Mouse (Mus musculus): ENCODE results near the gene Ipcef1. TPM values are rescaled to one million over a fixed set of nuclear protein-coding genes. Genes with fewer than 3 reads are reported as not detected.

The Ipcef1 gene
- total and polyA plus RNA-seq, 3 experiments: 1.7 to 6.8 (median 4.1) TPM

DNA sequence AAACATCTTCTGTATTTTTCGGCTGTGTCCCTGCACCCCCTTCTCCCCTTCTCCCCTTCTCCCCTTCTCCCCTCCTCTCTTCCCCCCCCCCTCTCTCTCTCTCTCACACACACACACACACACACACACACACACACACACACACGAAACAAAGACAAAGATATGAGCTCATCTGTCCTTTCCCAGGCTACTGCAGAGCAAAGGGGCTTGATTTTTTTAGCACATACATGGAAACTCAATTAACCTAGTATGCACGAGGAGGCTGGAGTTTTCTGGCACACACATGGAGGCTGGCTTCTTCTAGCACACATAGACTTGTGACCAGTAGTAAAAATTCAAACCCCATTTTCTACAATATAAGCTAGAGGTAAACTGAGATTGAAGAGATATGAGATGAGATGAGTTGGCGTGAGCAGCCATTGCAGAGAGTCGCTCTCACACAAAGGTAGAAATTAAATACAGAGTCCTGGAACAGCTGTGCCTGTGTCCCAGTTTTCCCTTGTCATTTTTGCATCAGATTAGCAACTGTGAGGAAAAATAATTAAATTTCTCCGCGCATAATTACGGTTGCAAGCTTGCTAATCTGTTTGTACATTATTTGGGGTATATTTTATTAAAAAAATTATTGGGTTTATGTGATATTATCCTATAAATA lies 84.6 kb downstream of the Ipcef1 start:
- dilution Hi-C loops (cut with MboI; ENCODE audit: extremely low pct_ligation_motif_present, extremely low pct_unique_long_range_greater_than_20kb, low sequenced_read_pairs): no loop called here
- no peak for TF ChIP-seq ZMIZ1 (IDR thresholded peaks at IDR 0.05; ENCODE audit: low read depth, low read length)
- no peak for TF ChIP-seq GABPA (IDR thresholded peaks at IDR 0.05; ENCODE audit: insufficient replicate concordance, low read depth, low read length)
- no peak for TF ChIP-seq HCFC1 (IDR thresholded peaks at IDR 0.05; ENCODE audit: low read depth, low read length)
- TF ChIP-seq ZC3H11A (IDR thresholded peaks at IDR 0.05; ENCODE audit: low read depth, low read length): no peak
- no peak for TF ChIP-seq UBTF (IDR thresholded peaks at IDR 0.05; ENCODE audit: low read depth, low read length)
- no peak for TF ChIP-seq POLR2AphosphoS2 (IDR thresholded peaks at IDR 0.05; ENCODE audit: low read depth, low read length)
- no peak for TF ChIP-seq ELF1 (IDR thresholded peaks at IDR 0.05; ENCODE audit: low read depth, low read length)
- TF ChIP-seq MAFK (IDR thresholded peaks at IDR 0.05; ENCODE audit: insufficient replicate concordance, low read length): no peak
- no peak for TF ChIP-seq CHD1 (IDR thresholded peaks at IDR 0.05; ENCODE audit: low read depth, low read length)
- no peak for TF ChIP-seq ZNF384 (IDR thresholded peaks at IDR 0.05; ENCODE audit: low read depth, low read length)
- no peak for TF ChIP-seq USF1 (IDR thresholded peaks at IDR 0.05; ENCODE audit: low read depth, low read length)
- TF ChIP-seq MYC (IDR thresholded peaks at IDR 0.05; ENCODE audit: low read depth, low read length): no peak
- no peak for TF ChIP-seq USF2 (conservative IDR thresholded peaks at IDR 0.05; ENCODE audit: low read depth, low read length)
- TF ChIP-seq POLR2A (IDR thresholded peaks at IDR 0.05; ENCODE audit: low read depth, low read length): no peak
- TF ChIP-seq PAX5 (IDR thresholded peaks at IDR 0.05; ENCODE audit: low read length): no peak
- no peak for TF ChIP-seq NRF1 (IDR thresholded peaks at IDR 0.05; ENCODE audit: low read depth, low read length)
- TF ChIP-seq TCF12 (IDR thresholded peaks at IDR 0.05; ENCODE audit: low read depth, low read length): no peak
- TF ChIP-seq EP300 (IDR thresholded peaks at IDR 0.05; ENCODE audit: low read length): no peak
- TF ChIP-seq MAZ (IDR thresholded peaks at IDR 0.05; ENCODE audit: low read depth, low read length): no peak
- TF ChIP-seq TBP (conservative IDR thresholded peaks at IDR 0.05; ENCODE audit: low read depth, low read length): no peak
- no peak overlapping the region for H3K4me3 ChIP-seq (replicated peaks in 1 of 3; ENCODE audit: low read depth in 2 of 3, low read length in 2 of 3, poor library complexity in 1 of 3)

GRCm38 (mm10) chr10:6958791-6959190 lies 93.5 kb downstream of the Ipcef1 start:
- Histone ChIP-seq H3K27me3 (replicated peaks) (no peaks in the 10 kb centered on the region), H3K4me1 (ENCODE audit: control insufficient read depth in 1 of 2, insufficient read depth in 2 of 2) (peaks cover 0 to 7% of the 10 kb centered on the region in 2 experiments; a peak in 2 of 4 replicates), H3K4me2 (ENCODE audit: insufficient read depth, low read depth, poor library complexity, severe bottlenecking) (no peak overlapping the region), H3K79me2 (replicated peaks; ENCODE audit: control insufficient read depth, extremely low read depth, insufficient read depth, poor library complexity, severe bottlenecking) (no peaks in the 10 kb centered on the region), H3K9ac (ENCODE audit: insufficient read depth, low read depth) (no peak overlapping the region), H3K9me3 (replicated peaks; ENCODE audit: low read length) (no peaks in the 10 kb centered on the region), H3K27ac (ENCODE audit: insufficient read depth, low read depth) (no peak overlapping the region), H3K36me3 (replicated peaks in 1 of 2; ENCODE audit: control insufficient read depth in 1 of 2, insufficient read depth in 1 of 2, low read length in 1 of 2) (no peaks in the 10 kb centered on the region), H3K4me3 (replicated peaks in 1 of 3; ENCODE audit: low read depth in 2 of 3, low read length in 2 of 3, poor library complexity in 1 of 3) (no peak overlapping the region)
- TF ChIP-seq USF1 (IDR thresholded peaks at IDR 0.05; ENCODE audit: low read depth, low read length) (no peak), TCF12 (IDR thresholded peaks at IDR 0.05; ENCODE audit: low read depth, low read length) (no peak), ELF1 (IDR thresholded peaks at IDR 0.05; ENCODE audit: low read depth, low read length) (no peak), UBTF (IDR thresholded peaks at IDR 0.05; ENCODE audit: low read depth, low read length) (no peak), MAX (IDR thresholded peaks at IDR 0.05; ENCODE audit: low read length) (no peak), CHD1 (IDR thresholded peaks at IDR 0.05; ENCODE audit: low read depth, low read length) (no peak), ZMIZ1 (IDR thresholded peaks at IDR 0.05; ENCODE audit: low read depth, low read length) (no peak), GABPA (IDR thresholded peaks at IDR 0.05; ENCODE audit: insufficient replicate concordance, low read depth, low read length) (no peak), HCFC1 (IDR thresholded peaks at IDR 0.05; ENCODE audit: low read depth, low read length) (no peak), RCOR1 (conservative IDR thresholded peaks at IDR 0.05; ENCODE audit: low read depth, low read length) (no peak), JUND (conservative IDR thresholded peaks at IDR 0.05; ENCODE audit: low read depth, low read length) (no peak), TBP (conservative IDR thresholded peaks at IDR 0.05; ENCODE audit: low read depth, low read length) (no peak), MAZ (IDR thresholded peaks at IDR 0.05; ENCODE audit: low read depth, low read length) (no peak), KAT2A (IDR thresholded peaks at IDR 0.05; ENCODE audit: insufficient replicate concordance, low read length) (no peak), MXI1 (IDR thresholded peaks at IDR 0.05; ENCODE audit: low read depth, low read length) (no peak), POLR2AphosphoS2 (IDR thresholded peaks at IDR 0.05; ENCODE audit: low read depth, low read length) (no peak), PAX5 (IDR thresholded peaks at IDR 0.05; ENCODE audit: low read length) (no peak), ZC3H11A (IDR thresholded peaks at IDR 0.05; ENCODE audit: low read depth, low read length) (no peak)
- no peak for DNase-seq (ENCODE audit: extremely low read depth)
- dilution Hi-C loops (cut with MboI; ENCODE audit: extremely low pct_ligation_motif_present, extremely low pct_unique_long_range_greater_than_20kb, low sequenced_read_pairs): no loop called here
- in situ Hi-C loops (cut with MboI; ENCODE audit: low pct_ligation_motif_present, low pct_unique_long_range_greater_than_20kb, low sequenced_read_pairs): no loop called here

More for the DNA sequence above, 84.6 kb downstream of the Ipcef1 start:
- Histone ChIP-seq H3K36me3 (replicated peaks in 1 of 2; ENCODE audit: control insufficient read depth in 1 of 2, insufficient read depth in 1 of 2, low read length in 1 of 2) (no peaks in the 10 kb centered on the region), H3K27me3 (replicated peaks) (no peaks in the 10 kb centered on the region), H3K9ac (ENCODE audit: insufficient read depth, low read depth) (no peak overlapping the region), H3K4me1 (ENCODE audit: control insufficient read depth in 1 of 2, insufficient read depth in 2 of 2) (peaks cover 3 to 7% of the 10 kb centered on the region in 2 experiments; a peak in 1 of 4 replicates), H3K4me2 (ENCODE audit: insufficient read depth, low read depth, poor library complexity, severe bottlenecking) (no peak overlapping the region), H3K27ac (ENCODE audit: insufficient read depth, low read depth) (no peak overlapping the region), H3K9me3 (replicated peaks; ENCODE audit: low read length) (no peaks in the 10 kb centered on the region), H3K79me2 (replicated peaks; ENCODE audit: control insufficient read depth, extremely low read depth, insufficient read depth, poor library complexity, severe bottlenecking) (no peaks in the 10 kb centered on the region)
- no peak for DNase-seq (ENCODE audit: extremely low read depth)
- in situ Hi-C loops (cut with MboI; ENCODE audit: low pct_ligation_motif_present, low pct_unique_long_range_greater_than_20kb, low sequenced_read_pairs): no loop called here

Data from CH12.LX (cell line).